Mouse (Mus musculus) forebrain, embryonic 13.5 days (tissue): ENCODE measurements around the gene Il1rap. TPM values are rescaled to one million over a fixed set of nuclear protein-coding genes. Genes with fewer than 3 reads are reported as not detected.

Experiments
- ATAC-seq: fragments of 200-750 bp; cut with Nextera tagmentation; 2 replicates; pipeline ENCODE4 v1.8.0; 2017
- H3K27ac ChIP-seq: fragments of 300-500 bp; sonication (generic); 2 replicates; pipeline ENCODE4 v1.5.1; 2015; ENCODE audit warnings: inconsistent platforms, mild to moderate bottlenecking, moderate library complexity
- H3K27me3 ChIP-seq: fragments of 300-500 bp; sonication (generic); 2 replicates; pipeline ENCODE4 v1.6.1; 2015; ENCODE audit warnings: mild to moderate bottlenecking, inconsistent platforms
- H3K36me3 ChIP-seq: fragments of 300-500 bp; sonication (generic); 2 replicates; pipeline ENCODE4 v1.6.1; 2015; ENCODE audit warnings: mild to moderate bottlenecking, inconsistent platforms; ENCODE audit not compliant: poor library complexity, severe bottlenecking
- H3K4me1 ChIP-seq: fragments of 300-500 bp; sonication (generic); 2 replicates; pipeline ENCODE4 v1.6.1; 2015; ENCODE audit warnings: inconsistent platforms
- H3K4me2 ChIP-seq: fragments of 300-500 bp; sonication (generic); 2 replicates; pipeline ENCODE4 v1.6.1; 2015; ENCODE audit warnings: inconsistent platforms, mild to moderate bottlenecking, moderate library complexity
- H3K4me3 ChIP-seq: fragments of 300-500 bp; sonication (generic); 2 replicates; pipeline ENCODE4 v1.5.1; 2015; ENCODE audit warnings: mild to moderate bottlenecking, inconsistent platforms
- H3K9ac ChIP-seq: fragments of 300-500 bp; sonication (generic); 2 replicates; pipeline ENCODE4 v1.6.1; 2015; ENCODE audit warnings: mild to moderate bottlenecking, inconsistent platforms
- H3K9me3 ChIP-seq: fragments of 300-500 bp; sonication (generic); replicated peaks from 2 replicates; pipeline ENCODE4 v1.6.1; 2016; ENCODE audit warnings: inconsistent platforms
- WGBS: fragments of 180-500 bp; shearing (Covaris S2); methylation state at CpG from one replicate; pipeline ENCODE4 v1.1.7; 2015; 5-methylcytosine and 5-hydroxymethylcytosine counted together
- polyA plus RNA-seq: library from polyadenylated mRNA; unstranded; fragments of >200 nt; fragmentation: Nextera tagmentation; extraction: Ambion mirVana; gene quantifications from 2 replicates; pipeline ENCODE4 v1.2.1, GENCODE M21; 2015

Gene Il1rap
- 2.6 and 3.4 TPM in 2 replicates for polyA plus RNA-seq

DNA sequence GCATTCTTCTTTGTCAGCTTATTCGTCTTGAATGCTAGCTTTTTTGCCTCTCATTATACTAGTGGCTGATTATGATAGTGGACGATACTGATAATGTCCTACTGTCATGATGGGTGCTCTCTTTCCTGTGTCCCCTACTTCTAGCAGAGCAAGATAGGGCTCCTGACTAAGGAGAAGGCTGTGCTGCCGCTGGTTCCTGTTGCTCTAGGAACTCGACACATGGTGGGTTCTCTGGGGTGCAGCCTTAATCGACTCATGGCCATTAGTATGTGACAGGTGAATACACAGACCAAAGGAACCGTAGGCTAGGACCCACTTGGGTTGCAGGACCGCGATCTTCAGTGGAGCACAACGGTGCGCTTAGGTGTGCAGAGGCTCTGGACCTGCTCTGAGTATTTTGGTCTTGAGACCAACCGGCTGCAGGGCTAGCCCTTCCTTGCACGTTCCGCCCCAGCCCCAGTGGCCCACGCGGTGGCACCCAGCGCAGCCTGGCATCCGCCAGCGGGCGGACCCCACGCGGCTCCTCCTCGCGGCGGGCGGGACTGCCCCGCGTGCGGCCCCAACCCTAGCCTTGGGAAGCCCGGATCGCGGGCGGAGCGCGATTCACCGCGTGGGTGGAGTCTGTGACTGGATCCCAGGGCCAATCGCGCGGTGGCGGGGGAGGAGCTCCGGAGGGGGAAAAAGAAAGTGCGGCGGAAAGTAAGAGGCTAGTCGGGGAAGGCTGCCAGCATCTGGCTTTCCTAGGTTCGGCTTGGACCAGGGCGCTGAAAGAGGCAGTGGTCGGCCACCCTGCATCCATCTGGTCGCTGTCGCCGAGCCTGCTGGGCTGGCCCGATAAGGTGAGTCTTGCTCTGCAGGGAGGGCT is at the start of gene Il1rap:
TSS of gene Il1rap (plus strand) at position 657 of the 865 bp plus-strand sequence.
- Histone ChIP-seq H3K4me1 (peaks cover 9% of the 10 kb centered on the region; the same call in 1 of the 2 replicates), H3K36me3 (no peaks in the 10 kb centered on the region), H3K9me3 (no peaks in the 10 kb centered on the region), H3K4me3 (peak within 1 kb of the TSS; percentile 65), H3K9ac (peak within 1 kb of the TSS; percentile 68), H3K27me3 (peaks cover 9% of the 10 kb centered on the region; the same call in 1 of the 2 replicates), H3K4me2 (peak within 1 kb of the TSS; percentile 82), H3K27ac (no peak within 1 kb of the TSS)
- ATAC-seq, result peak; percentile 99
- WGBS, result 3% methylated on average over 51 of the region's 51 CpGs

DNA sequence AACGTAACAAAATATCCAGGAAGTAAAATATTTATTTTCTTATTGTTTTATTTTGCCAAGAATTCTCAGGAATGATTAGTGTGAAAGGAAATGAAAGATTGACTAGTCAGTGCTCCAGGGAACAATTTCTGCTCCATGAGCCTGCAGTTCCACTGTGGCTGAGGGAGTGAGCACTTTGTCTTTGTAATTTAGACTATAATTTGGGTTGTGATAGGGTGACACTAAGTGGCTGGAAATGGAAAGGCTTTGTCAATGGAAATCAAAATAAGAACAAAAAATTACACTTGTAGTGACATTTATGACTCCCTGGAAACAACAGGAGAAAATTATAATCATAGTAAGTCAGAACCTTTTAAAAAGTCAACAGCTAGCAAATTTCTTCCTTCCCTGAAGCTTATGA is 49.2 kb upstream of the Il1rap start:
- H3K9me3 ChIP-seq, result no peaks in the 10 kb centered on the region
- H3K36me3 ChIP-seq, result no peaks in the 10 kb centered on the region
- 89% methylated on average over 1 of the region's 1 CpGs for WGBS
- H3K4me1 ChIP-seq, result peaks cover 14% of the 10 kb centered on the region
- no peak overlapping the region for H3K4me2 ChIP-seq
- no peak overlapping the region for H3K4me3 ChIP-seq
- no peak for ATAC-seq
- no peak overlapping the region for H3K27ac ChIP-seq
- H3K9ac ChIP-seq, result no peak overlapping the region
- H3K27me3 ChIP-seq, result no peaks in the 10 kb centered on the region

DNA sequence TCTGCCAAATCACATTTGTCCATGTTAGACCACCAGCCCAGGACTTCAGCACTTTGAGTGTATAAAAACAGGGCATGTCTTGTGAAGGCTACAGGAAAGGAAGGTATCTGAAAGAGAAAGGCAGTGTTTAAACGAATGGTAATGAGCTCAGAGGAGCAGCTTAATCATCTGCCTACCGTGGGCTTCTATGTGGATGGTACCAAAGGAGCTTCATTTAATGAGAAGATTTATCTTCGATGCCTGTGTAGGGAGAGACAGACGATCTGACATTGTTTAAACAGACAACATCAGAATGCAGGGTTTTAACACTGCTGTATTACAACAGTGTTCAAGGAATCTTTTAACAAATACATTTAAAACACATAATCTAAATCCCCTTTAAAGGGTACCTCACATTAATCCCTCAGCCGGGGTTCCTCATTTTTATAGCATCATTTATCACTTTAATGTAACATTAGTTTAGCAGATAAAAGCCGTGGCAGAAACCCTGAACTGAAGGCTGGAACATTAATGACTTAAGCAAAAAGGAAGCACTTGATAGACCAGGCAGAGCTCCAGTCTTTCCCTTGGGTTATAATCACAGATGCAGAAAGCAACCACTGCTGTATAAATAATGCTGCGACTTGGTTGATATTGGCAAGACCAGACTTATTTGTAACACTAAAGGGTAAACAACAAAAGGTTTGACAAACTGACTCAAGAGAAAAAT is 35.2 kb upstream of the Il1rap start:
- ATAC-seq, result 0 out of 2 replicates have a peak, but pooled peaks have one; percentile 24
- peaks cover 9% of the 10 kb centered on the region; the same call in 1 of the 2 replicates for H3K4me1 ChIP-seq
- no peaks in the 10 kb centered on the region for H3K36me3 ChIP-seq
- no peak overlapping the region for H3K4me3 ChIP-seq
- H3K4me2 ChIP-seq, result no peak overlapping the region
- no peaks in the 10 kb centered on the region for H3K27me3 ChIP-seq
- no peaks in the 10 kb centered on the region for H3K9me3 ChIP-seq
- no peak overlapping the region for H3K9ac ChIP-seq
- H3K27ac ChIP-seq, result no peak overlapping the region
- WGBS, result 17% methylated on average over 7 of the region's 7 CpGs

DNA sequence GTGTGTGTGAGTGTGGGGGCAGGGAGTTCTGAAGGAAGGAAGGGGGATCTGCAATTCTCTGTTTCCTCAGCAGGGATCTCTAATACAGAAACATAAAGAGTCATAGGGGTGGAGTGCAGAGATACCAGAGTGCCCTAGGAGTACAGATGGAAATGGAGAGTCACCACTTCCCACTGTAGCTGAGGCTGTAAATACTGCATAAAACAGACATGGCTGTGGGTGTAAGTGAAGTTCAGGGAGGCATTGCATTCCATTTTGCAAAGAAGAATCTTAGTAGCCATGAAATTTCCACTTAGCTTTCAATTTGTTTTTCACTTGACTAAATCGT is 34.7 kb upstream of the Il1rap start:
- Histone ChIP-seq H3K4me1 (peaks cover 9% of the 10 kb centered on the region; the same call in 1 of the 2 replicates), H3K4me3 (no peak overlapping the region), H3K9ac (no peak overlapping the region), H3K36me3 (no peaks in the 10 kb centered on the region), H3K9me3 (no peaks in the 10 kb centered on the region), H3K4me2 (no peak overlapping the region), H3K27ac (no peak overlapping the region), H3K27me3 (no peaks in the 10 kb centered on the region)
- ATAC-seq, result 0 out of 2 replicates have a peak, but pooled peaks have one; percentile 27
- 76% methylated on average over 1 of the region's 1 CpGs for WGBS

DNA sequence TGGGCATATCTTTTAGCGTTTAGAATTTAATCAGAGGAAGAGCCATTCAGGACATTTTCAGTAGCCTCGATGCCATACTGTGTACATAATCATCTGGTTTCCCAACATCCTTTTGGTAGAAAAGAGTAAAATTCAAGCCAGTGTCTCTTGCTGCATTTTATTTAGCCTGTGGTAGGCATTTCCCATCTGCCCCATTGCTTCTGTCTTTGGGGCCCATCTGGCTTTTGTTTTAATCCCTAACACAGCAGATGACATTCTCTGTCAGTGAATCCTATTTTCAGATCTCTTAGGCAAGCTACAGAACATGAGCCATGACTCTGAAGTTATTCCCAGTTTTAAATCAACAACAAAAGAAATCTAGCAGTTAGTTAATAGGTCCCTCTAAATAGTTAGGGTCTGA is 32.3 kb upstream of the Il1rap start:
- 93% methylated on average over 2 of the region's 2 CpGs for WGBS
- ATAC-seq, result no peak

DNA sequence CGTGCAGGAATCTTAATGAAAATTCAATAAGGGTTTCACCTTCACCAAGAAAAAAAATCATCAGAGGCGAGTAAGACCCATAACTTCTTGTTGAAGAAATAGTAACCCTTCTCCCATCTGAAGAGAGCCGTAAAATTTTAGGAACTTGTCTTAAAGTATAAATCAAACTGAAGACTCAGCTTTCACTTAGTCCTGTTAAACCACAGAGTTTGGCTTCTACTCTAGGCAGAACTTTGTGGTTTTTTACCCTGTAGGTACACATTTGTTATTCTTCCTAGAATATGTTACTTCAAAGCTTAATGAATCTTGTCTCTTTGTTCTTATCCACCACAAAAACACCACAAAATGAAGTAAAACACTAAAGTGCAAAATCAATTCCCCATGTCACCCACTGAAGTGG is 29.3 kb upstream of the Il1rap start:
- Histone ChIP-seq H3K4me1 (no peaks in the 10 kb centered on the region), H3K9me3 (no peaks in the 10 kb centered on the region), H3K36me3 (no peaks in the 10 kb centered on the region), H3K27me3 (no peaks in the 10 kb centered on the region), H3K4me3 (no peak overlapping the region), H3K27ac (no peak overlapping the region), H3K9ac (no peak overlapping the region), H3K4me2 (no peak overlapping the region)
- no peak for ATAC-seq
- 90% methylated on average over 3 of the region's 3 CpGs for WGBS

More for the DNA sequence above, 32.3 kb upstream of the Il1rap start:
- H3K9me3 ChIP-seq, result no peaks in the 10 kb centered on the region
- no peak overlapping the region for H3K9ac ChIP-seq
- no peak overlapping the region for H3K4me3 ChIP-seq
- no peaks in the 10 kb centered on the region for H3K27me3 ChIP-seq
- H3K36me3 ChIP-seq, result no peaks in the 10 kb centered on the region
- no peak overlapping the region for H3K27ac ChIP-seq
- H3K4me2 ChIP-seq, result no peak overlapping the region
- H3K4me1 ChIP-seq, result peaks cover 9% of the 10 kb centered on the region; the same call in 1 of the 2 replicates

DNA sequence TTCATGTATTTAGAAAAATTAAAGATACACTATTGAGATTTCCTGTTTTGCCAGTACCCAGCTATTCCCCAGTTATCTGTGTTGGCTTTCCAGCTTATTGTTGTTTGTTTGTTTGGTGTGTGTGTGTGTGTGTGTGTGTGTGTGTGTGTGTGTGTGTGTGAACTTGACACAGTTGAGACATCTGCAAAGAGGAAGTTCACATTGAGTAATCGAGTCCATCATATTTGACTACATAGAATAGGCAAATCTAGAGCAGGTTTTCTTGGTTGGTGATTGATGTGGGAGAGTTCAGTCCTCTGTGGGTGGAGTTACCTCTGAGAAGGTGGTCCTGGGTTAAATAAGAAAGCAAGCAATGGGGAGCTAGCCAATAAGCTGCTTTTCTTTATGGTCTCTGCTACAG is 22.7 kb upstream of the Il1rap start:
- no peaks in the 10 kb centered on the region for H3K9me3 ChIP-seq
- no peaks in the 10 kb centered on the region for H3K4me1 ChIP-seq
- H3K36me3 ChIP-seq, result no peaks in the 10 kb centered on the region
- no peak overlapping the region for H3K4me2 ChIP-seq
- H3K4me3 ChIP-seq, result no peak overlapping the region
- WGBS, result 96% methylated on average over 1 of the region's 1 CpGs
- H3K27ac ChIP-seq, result no peak overlapping the region
- no peak overlapping the region for H3K9ac ChIP-seq
- H3K27me3 ChIP-seq, result no peaks in the 10 kb centered on the region
- ATAC-seq, result no peak

DNA sequence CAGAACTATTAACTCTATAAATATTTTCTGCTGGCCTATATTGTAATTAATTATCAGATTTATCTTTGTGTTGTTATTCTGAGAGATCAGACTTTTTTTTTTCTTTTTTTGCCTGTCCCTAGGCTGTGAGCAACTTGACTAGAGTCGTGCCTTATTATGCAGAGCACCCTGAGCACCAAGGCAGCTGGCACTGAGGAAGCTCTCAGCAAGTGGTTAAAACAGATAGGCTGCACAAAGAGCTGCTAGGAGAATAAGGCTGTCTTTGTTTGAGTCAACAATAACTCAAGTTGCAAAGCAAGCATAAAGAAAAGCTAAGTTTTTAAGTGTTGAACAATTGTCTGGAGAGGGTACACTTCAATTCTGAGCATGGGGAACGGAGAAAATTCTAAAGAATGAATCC is 19.8 kb upstream of the Il1rap start:
- 11% methylated on average over 2 of the region's 2 CpGs for WGBS
- no peak for ATAC-seq

DNA sequence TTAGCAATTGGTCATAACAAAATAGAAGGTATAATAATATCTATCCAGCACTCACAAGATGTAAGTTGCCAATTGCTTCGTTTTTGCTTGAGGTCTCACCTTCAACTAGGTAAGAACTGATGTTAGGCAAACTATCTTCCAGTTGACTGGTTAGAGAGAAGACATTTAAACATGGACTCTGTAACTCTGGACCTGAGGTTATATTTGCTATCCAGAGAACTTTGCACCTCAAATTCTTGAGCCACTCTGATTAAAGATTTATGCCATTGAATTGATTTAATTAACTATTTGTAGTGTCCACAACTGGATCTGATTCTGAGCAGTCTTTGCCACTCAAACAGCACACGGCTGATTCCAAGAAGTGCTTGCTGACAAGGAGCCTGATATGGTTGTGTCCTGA is 18.7 kb upstream of the Il1rap start:
- no peak for ATAC-seq
- H3K27ac ChIP-seq, result no peak overlapping the region
- no peaks in the 10 kb centered on the region for H3K36me3 ChIP-seq
- no peaks in the 10 kb centered on the region for H3K27me3 ChIP-seq
- 94% methylated on average over 2 of the region's 2 CpGs for WGBS
- H3K4me3 ChIP-seq, result no peak overlapping the region
- H3K9me3 ChIP-seq, result no peaks in the 10 kb centered on the region
- H3K9ac ChIP-seq, result no peak overlapping the region
- H3K4me2 ChIP-seq, result no peak overlapping the region
- no peaks in the 10 kb centered on the region for H3K4me1 ChIP-seq

More for the DNA sequence above, 19.8 kb upstream of the Il1rap start:
- H3K9me3 ChIP-seq, result no peaks in the 10 kb centered on the region
- no peak overlapping the region for H3K4me3 ChIP-seq
- H3K36me3 ChIP-seq, result no peaks in the 10 kb centered on the region
- no peak overlapping the region for H3K9ac ChIP-seq
- no peak overlapping the region for H3K27ac ChIP-seq
- H3K4me2 ChIP-seq, result no peak overlapping the region
- H3K4me1 ChIP-seq, result no peaks in the 10 kb centered on the region
- no peaks in the 10 kb centered on the region for H3K27me3 ChIP-seq

DNA sequence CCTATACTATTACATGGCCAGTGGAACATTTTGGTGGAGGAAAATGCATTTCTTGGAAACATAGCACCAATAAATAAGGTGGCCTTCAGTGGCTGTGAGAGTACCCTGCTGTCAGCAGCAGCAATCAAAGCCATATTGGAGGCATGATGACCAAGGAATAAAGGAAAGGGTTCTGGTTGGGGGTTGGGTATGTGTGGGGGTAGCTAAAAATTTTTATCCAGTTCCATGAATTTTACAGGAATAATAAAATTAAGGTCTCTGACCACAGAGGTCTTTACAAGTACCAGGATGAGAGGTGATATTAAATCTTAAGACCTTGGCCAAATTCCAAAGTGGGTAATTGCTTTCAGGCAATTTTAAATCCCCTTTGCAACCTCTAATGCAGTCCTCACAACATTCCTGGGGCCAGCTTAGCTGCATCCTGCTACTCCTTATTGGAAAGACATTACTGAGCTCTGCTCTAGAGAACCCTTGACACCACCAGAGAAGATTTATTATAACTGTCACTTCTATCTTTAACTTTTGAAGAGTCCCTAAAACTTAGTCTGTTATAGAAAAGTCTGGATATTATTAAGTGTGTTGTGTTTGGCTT is 12.0 kb upstream of the Il1rap start:
- Histone ChIP-seq H3K4me1 (no peaks in the 10 kb centered on the region), H3K27me3 (no peaks in the 10 kb centered on the region), H3K9me3 (no peaks in the 10 kb centered on the region), H3K36me3 (no peaks in the 10 kb centered on the region), H3K9ac (no peak overlapping the region), H3K27ac (no peak overlapping the region), H3K4me2 (no peak overlapping the region), H3K4me3 (no peak overlapping the region)
- ATAC-seq, result no peak

DNA sequence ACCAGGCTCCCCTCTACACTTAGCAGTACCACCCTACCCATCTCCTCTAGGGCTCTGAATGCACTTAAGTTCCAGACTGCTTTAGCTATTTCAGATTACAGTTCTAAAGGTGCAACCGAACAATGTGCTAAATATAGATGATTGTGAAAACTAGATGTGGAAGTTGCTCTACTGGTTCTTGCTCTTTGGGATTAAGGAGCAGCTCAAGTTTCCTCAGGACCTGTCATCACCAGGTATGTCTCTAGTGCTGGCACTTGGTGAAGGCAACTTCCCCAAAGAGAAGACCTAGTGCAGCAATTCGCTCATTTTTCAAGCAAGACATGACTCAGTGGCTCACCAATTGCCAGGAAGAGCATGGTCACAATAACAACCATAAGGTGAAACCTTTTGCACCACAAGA is 9.7 kb upstream of the Il1rap start:
- Histone ChIP-seq H3K27ac (no peak overlapping the region), H3K4me1 (no peaks in the 10 kb centered on the region), H3K4me2 (no peak overlapping the region), H3K27me3 (no peaks in the 10 kb centered on the region), H3K9me3 (no peaks in the 10 kb centered on the region), H3K4me3 (no peak overlapping the region), H3K36me3 (no peaks in the 10 kb centered on the region), H3K9ac (no peak overlapping the region)
- 87% methylated on average over 2 of the region's 2 CpGs for WGBS
- no peak for ATAC-seq

DNA sequence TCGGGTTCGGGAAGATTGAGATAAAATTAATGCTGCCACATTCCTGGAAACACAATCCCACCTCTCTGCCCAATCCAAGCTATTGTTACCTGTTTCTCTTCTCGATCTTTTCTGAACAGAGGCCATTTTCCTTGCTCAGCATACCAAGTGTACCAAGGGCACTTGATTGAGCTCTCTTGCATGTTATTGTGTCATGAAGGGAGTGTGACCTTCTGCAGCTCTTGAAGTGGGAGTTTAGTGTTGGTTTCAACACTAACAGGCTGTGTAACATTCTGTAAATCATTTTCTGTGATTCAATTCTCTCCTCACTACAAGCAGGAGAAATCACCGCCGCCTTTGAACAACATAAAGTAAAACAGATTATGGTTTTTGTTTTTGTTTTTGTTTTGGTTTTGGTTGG is 7.3 kb upstream of the Il1rap start:
- H3K4me1 ChIP-seq, result no peaks in the 10 kb centered on the region
- no peak overlapping the region for H3K9ac ChIP-seq
- H3K4me3 ChIP-seq, result no peak overlapping the region
- no peaks in the 10 kb centered on the region for H3K27me3 ChIP-seq
- 92% methylated on average over 5 of the region's 5 CpGs for WGBS
- no peaks in the 10 kb centered on the region for H3K36me3 ChIP-seq
- no peak overlapping the region for H3K4me2 ChIP-seq
- no peaks in the 10 kb centered on the region for H3K9me3 ChIP-seq
- no peak overlapping the region for H3K27ac ChIP-seq
- ATAC-seq, result no peak
